Mouse (Mus musculus): ENCODE results near the gene Myef2. TPM values are rescaled to one million over a fixed set of nuclear protein-coding genes. Genes with fewer than 3 reads are reported as not detected.

Myef2 gene
- 17.8 TPM for polyA plus RNA-seq (2017; shearing (Covaris generic))

DNA sequence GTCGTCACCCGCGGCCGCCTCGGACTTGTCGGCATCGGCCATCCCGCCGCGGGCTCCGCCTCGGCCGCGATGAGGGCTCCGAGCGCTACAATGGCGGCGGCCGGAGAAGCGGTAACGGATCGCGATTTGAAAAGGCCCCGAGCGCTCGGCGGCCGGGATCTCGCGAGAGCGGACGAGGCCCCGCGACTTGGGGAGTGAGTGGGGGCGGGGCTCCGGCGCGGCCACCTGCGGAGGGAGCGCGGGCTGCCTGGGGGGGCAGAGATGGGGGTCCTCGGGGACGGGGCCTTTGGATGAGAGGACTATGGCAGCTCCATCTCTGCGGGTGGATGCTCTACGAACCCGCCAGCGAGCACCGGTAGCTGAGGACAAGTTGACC is at the start of gene Myef2:
TSS of gene Myef2 (minus strand) at position 185 of the 376 bp plus-strand sequence.

DNA sequence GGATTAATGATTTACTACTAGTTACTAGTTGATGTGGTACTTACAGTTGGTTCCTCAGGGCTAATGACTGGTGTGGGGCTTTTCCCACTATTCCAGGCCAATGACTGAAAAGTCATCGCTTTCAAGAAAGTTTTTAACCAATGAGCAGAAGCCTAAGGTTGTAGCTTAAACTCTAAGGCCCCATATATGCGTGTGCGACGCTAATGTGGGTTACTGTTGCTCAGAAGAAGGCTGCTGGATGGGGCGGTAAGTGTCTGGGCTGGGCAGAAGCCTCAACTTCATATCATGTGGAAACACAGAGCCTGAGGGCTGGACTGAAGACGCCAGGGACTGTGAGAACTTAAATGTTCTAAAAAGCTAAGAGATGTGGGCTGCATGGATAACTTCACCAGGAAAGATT is 28.9 kb upstream of the Myef2 start, which contains the start of gene Slc12a1:
TSS of gene Slc12a1 (plus strand) at position 118 of the 400 bp plus-strand sequence.

DNA sequence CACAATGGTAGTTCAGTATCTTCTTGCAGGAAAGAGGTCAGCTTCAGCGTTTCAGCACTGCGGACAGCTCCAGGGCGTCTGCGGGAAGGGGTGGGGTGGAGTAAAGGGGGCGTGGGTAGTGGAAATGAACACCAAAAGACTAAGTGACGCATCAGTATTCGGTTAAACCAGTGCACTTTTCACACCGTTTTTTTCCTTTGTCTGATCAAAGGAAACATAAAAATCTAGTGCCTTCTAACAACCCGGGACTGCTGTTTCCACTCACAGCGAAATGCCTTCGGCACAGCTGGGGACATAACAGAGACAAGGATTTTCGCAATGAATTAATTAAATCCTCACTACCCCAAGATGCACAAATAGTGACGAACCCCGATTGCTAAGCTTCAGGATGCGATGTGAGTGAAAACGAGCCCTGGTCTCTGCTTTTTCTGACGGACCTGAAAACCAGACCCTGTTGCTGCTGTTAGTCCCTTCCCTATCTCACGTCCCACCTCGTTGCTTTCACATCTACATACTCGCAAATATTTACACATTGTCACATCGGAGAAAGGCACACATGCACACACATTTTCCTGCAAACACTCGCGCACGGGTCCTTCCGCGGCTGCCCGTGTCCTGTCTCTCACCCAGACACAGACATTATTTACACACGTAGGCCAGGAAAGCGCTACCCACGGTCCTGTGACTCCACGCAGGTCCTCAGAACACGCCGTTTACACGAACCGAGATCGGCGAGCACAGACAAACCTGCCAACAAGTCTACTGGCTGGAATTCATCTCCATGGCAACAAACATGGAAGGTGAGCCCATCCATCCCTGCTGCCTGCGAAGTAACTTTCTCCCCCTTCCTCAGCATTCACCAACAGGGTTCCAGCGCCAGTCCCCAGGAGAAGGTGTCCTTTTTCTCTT is 12.7 kb upstream of the Myef2 start, which contains the start of gene Ctxn2:
TSS of gene Ctxn2 (plus strand) at position 790 of the 909 bp plus-strand sequence.

DNA sequence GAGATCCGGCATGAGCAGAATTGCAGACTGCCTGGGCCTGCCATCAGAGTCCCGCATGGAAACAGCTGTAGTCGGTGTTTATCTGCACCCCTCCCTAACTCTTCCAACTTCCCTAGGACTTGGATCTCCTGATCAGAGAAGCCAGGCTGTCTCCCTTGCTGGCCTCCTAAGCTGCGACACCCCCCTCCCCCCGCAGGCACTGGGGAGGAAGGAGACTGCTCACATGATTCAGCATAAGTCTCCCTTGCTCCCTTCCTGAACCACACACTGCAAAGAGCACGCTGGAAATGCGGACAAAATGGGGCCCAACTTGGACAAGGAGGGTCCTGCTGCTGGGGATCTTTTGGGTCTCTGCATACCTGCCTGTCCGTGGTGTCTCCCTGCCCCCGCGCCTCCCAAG is 55.6 kb downstream of the Myef2 start, which contains the start of gene Slc24a5:
TSS of gene Slc24a5 (plus strand) at position 231 of the 400 bp plus-strand sequence.

Other genes with a start within 250 kb of the Myef2 start
- 1.4 TPM for gene Slc24a5, start 55.5 kb downstream of the Myef2 start, polyA plus RNA-seq (2017; shearing (Covaris generic))
- not detected for gene Ctxn2, start 13.0 kb upstream of the Myef2 start, polyA plus RNA-seq (2017; shearing (Covaris generic))
- not detected for gene Slc12a1, start 28.8 kb upstream of the Myef2 start, polyA plus RNA-seq (2017; shearing (Covaris generic))
- gene Dut, start 123.5 kb upstream of the Myef2 start, polyA plus RNA-seq (2017; shearing (Covaris generic)), result 59.9 TPM